In the genomic region with DNA sequence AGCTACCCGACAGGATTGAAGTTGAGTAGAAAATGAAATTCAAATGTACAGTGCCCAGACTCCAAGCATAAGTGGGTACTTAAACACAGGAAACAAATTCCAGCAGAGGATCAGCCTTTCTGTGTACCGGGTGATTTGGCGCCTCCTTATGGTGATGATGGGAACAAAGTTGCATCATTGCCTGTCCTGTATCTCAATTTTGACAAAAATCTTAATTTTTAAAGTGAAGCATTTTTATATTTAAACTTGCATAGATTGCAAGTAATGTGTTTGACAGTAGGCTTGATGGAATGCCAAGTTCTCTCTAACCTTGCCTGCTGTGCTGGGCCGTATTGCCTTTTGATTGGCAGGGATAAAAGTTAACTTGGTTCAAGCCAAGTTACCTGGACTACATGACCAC, we compare ENCODE assay signal across 9 mouse cellular contexts. TPM values are rescaled to one million over a fixed set of nuclear protein-coding genes. Genes with fewer than 3 reads are reported as not detected.
A peak's percentile ranks its signal among the peaks of the same experiment; 100 is the strongest.
DNase-seq lines count a peak whose midpoint lies in the region; ATAC-seq and TF ChIP-seq lines count a peak whose summit lies in the region.
"Had no signal": no experiment of that assay in that cellular context is flagged by ENCODE, and none has a peak within 500 bp of the region (broad histone marks: within the 10 kb centered on the region; RNA-seq: fewer than 3 reads in every experiment).

No protein-coding gene starts in this region.

- no peaks in the 10 kb centered on the region for H3K4me1 ChIP-seq in intestine, postnatal 0 days (replicated peaks; ENCODE audit: control insufficient read depth, insufficient read depth, low read length)
- peaks cover 8% of the 10 kb centered on the region for H3K4me1 ChIP-seq in lung, embryonic 14.5 days (ENCODE audit: insufficient read depth)

- peak overlapping the region; percentile 81 for H3K4me2 ChIP-seq in intestine, postnatal 0 days (replicated peaks; ENCODE audit: low read depth)
- peak overlapping the region; percentile 84 for H3K4me2 ChIP-seq in lung, embryonic 14.5 days

- 18% methylated on average over 4 of the region's 4 CpGs for WGBS in intestine, postnatal 0 days
- 17% methylated on average over 4 of the region's 4 CpGs for WGBS in lung, embryonic 14.5 days

- DNase-seq in MEL-GATA-1-ER (ENCODE audit: extremely low read depth, low read depth), result peak; percentile 49
- DNase-seq in lung, embryonic 14.5 days, result peak; percentile 85
- DNase-seq in spleen, postnatal 36 days (ENCODE audit: low spot score in 2 of 2), result peak; percentile 32 to 54
- no peak for DNase-seq in right cerebral cortex, adult 2 months (ENCODE audit: low spot score in 2 of 2)
- no peak for DNase-seq in urinary bladder, postnatal 10 days (ENCODE audit: low spot score)

- ATAC-seq in erythroblast, adult 5-6 weeks (replicated peaks; ENCODE audit: low FRiP score, poor library complexity, severe bottlenecking), result peak; percentile 36; the same call in 1 of the 2 replicates
- ATAC-seq in intestine, postnatal 0 days, result no peak
- ATAC-seq in lung, embryonic 14.5 days (ENCODE audit: insufficient read depth), result peak; percentile 20; the same call in 1 of the 2 replicates

- H3K27me3 ChIP-seq in C2C12 (ENCODE audit: control insufficient read depth, insufficient read depth, insufficient read length), result no peaks in the 10 kb centered on the region
- H3K27me3 ChIP-seq in intestine, postnatal 0 days (replicated peaks; ENCODE audit: control insufficient read depth, insufficient read depth, low read length), result no peaks in the 10 kb centered on the region
- H3K27me3 ChIP-seq in lung, embryonic 14.5 days (ENCODE audit: insufficient read depth, low read length), result no peaks in the 10 kb centered on the region

- H3K27ac ChIP-seq in intestine, postnatal 0 days (ENCODE audit: low read depth, low read length), result peak overlapping the region; percentile 99; the same call in 1 of the 2 replicates
- H3K27ac ChIP-seq in lung, embryonic 14.5 days (ENCODE audit: low read depth), result peak overlapping the region; percentile 98

- peaks cover 16% of the 10 kb centered on the region for H3K79me2 ChIP-seq in C2C12 (ENCODE audit: control insufficient read depth, insufficient read depth)

- H3K4me3 ChIP-seq in C2C12 (ENCODE audit: insufficient read depth, poor library complexity, severe bottlenecking), result no peak overlapping the region
- H3K4me3 ChIP-seq in intestine, postnatal 0 days (ENCODE audit: low read depth, low read length), result peak overlapping the region; percentile 76
- peak overlapping the region; percentile 73 for H3K4me3 ChIP-seq in lung, embryonic 14.5 days (ENCODE audit: low read depth, low read length)

- H3K9me3 ChIP-seq in intestine, postnatal 0 days (ENCODE audit: control insufficient read depth), result no peaks in the 10 kb centered on the region
- H3K9me3 ChIP-seq in lung, embryonic 14.5 days (ENCODE audit: low read depth, low read length), result no peaks in the 10 kb centered on the region

- peaks cover 16% of the 10 kb centered on the region for H3K36me3 ChIP-seq in C2C12 (ENCODE audit: control insufficient read depth, insufficient read depth)
- peaks cover 38% of the 10 kb centered on the region for H3K36me3 ChIP-seq in intestine, postnatal 0 days (ENCODE audit: control insufficient read depth, insufficient read depth)
- H3K36me3 ChIP-seq in lung, embryonic 14.5 days (ENCODE audit: insufficient read depth), result peaks cover 42% of the 10 kb centered on the region

- H3K9ac ChIP-seq in intestine, postnatal 0 days (ENCODE audit: low read depth, low read length), result no peak overlapping the region
- H3K9ac ChIP-seq in lung, embryonic 14.5 days, result peak overlapping the region; percentile 52

- no peak overlapping the region for H3ac ChIP-seq in C2C12 (ENCODE audit: control insufficient read depth, insufficient read length, low read depth)

- no peak for TF ChIP-seq CTCF in C2C12 (IDR thresholded peaks at IDR 0.05; ENCODE audit: control insufficient read depth, insufficient read depth, insufficient read length)
- peak; percentile 79 for TF ChIP-seq CTCF in intestine, postnatal 0 days (IDR thresholded peaks at IDR 0.05; ENCODE audit: low read depth)
- TF ChIP-seq CTCF in lung, embryonic 14.5 days (IDR thresholded peaks at IDR 0.05; ENCODE audit: low read depth), result peak; percentile 72

- peaks cover 5% of the 10 kb centered on the region for H3K79me3 ChIP-seq in C2C12 (ENCODE audit: low read depth)

TF ChIP-seq in C2C12, 6 proteins besides CTCF, POLR2A, EP300 and RAD21:
- peak; percentile 76 for TF ChIP-seq CEBPB (IDR thresholded peaks at IDR 0.05; ENCODE audit: low read depth)
- no peak for TF ChIP-seq MYOG (IDR thresholded peaks at IDR 0.05; ENCODE audit: control insufficient read depth, extremely low read depth, insufficient read length)
- TF ChIP-seq FOSL1 (IDR thresholded peaks at IDR 0.05; ENCODE audit: insufficient read depth, low read length, poor library complexity, severe bottlenecking), result no peak

RNA-seq across cellular contexts. Expression of a gene that starts 1.2 kb away (rescaled TPM):
- 2.1 TPM for polyA plus RNA-seq in C2C12 (2012; fragmentation: generic; extraction: Trizol)
- 1.7 and 3.3 TPM in 2 replicates for total RNA-seq in erythroblast, adult 5-6 weeks (2015; ENCODE audit: low replicate concordance)
- 1.8 and 2.7 TPM in 2 replicates for total RNA-seq in erythroblast, adult 5-6 weeks (2017; ENCODE audit: low replicate concordance)
- 3.6 and 4.2 TPM in 2 replicates for polyA plus RNA-seq in intestine, postnatal 0 days (2015; fragmentation: Nextera tagmentation; extraction: Ambion mirVana)
- polyA plus RNA-seq in lung, embryonic 14.5 days (2014; fragmentation: Nextera tagmentation; extraction: Ambion mirVana), result 8.2 and 10.5 TPM in 2 replicates

RNA-seq across cellular contexts. Expression of a gene that starts 1.8 kb away (rescaled TPM):
- polyA plus RNA-seq in C2C12 (2012; fragmentation: generic; extraction: Trizol), result 16.7 TPM
- total RNA-seq in erythroblast, adult 5-6 weeks (2015; ENCODE audit: low replicate concordance), result 1.3 and 2.3 TPM in 2 replicates
- total RNA-seq in erythroblast, adult 5-6 weeks (2017; ENCODE audit: low replicate concordance), result 2.2 and 4.0 TPM in 2 replicates
- 12.1 and 14.0 TPM in 2 replicates for polyA plus RNA-seq in intestine, postnatal 0 days (2015; fragmentation: Nextera tagmentation; extraction: Ambion mirVana)
- 19.2 and 22.0 TPM in 2 replicates for polyA plus RNA-seq in lung, embryonic 14.5 days (2014; fragmentation: Nextera tagmentation; extraction: Ambion mirVana)

RNA-seq across cellular contexts. Expression of a gene that starts 7.6 kb away (rescaled TPM):
- polyA plus RNA-seq in C2C12 (2012; fragmentation: generic; extraction: Trizol), result 110 TPM
- 0.96 and 2.9 TPM in 2 replicates for total RNA-seq in erythroblast, adult 5-6 weeks (2015; ENCODE audit: low replicate concordance)
- total RNA-seq in erythroblast, adult 5-6 weeks (2017; ENCODE audit: low replicate concordance), result 0.84 TPM in 1 of 2 replicates, not detected in the other
- 111 and 113 TPM in 2 replicates for polyA plus RNA-seq in intestine, postnatal 0 days (2015; fragmentation: Nextera tagmentation; extraction: Ambion mirVana)
- 141 and 150 TPM in 2 replicates for polyA plus RNA-seq in lung, embryonic 14.5 days (2014; fragmentation: Nextera tagmentation; extraction: Ambion mirVana)

RNA-seq across cellular contexts. Expression of a gene that starts 26.5 kb away (rescaled TPM):
- polyA plus RNA-seq in C2C12 (2012; fragmentation: generic; extraction: Trizol), result not detected
- not detected in 2 replicates for total RNA-seq in erythroblast, adult 5-6 weeks (2015; ENCODE audit: low replicate concordance)
- total RNA-seq in erythroblast, adult 5-6 weeks (2017; ENCODE audit: low replicate concordance), result 0.85 TPM in 1 of 2 replicates, not detected in the other
- polyA plus RNA-seq in intestine, postnatal 0 days (2015; fragmentation: Nextera tagmentation; extraction: Ambion mirVana), result not detected in 2 replicates
- 0.37 TPM in 1 of 2 replicates, not detected in the other for polyA plus RNA-seq in lung, embryonic 14.5 days (2014; fragmentation: Nextera tagmentation; extraction: Ambion mirVana)
- total RNA-seq: left cerebral cortex, postnatal 10 days had no signal

RNA-seq across cellular contexts. Expression of a gene that starts 32.8 kb away (rescaled TPM):
- 1.9 TPM for polyA plus RNA-seq in C2C12 (2012; fragmentation: generic; extraction: Trizol)
- not detected in 2 replicates for total RNA-seq in erythroblast, adult 5-6 weeks (2015; ENCODE audit: low replicate concordance)
- 0.60 and 1.4 TPM in 2 replicates for total RNA-seq in erythroblast, adult 5-6 weeks (2017; ENCODE audit: low replicate concordance)
- polyA plus RNA-seq in intestine, postnatal 0 days (2015; fragmentation: Nextera tagmentation; extraction: Ambion mirVana), result 0.24 and 0.90 TPM in 2 replicates
- polyA plus RNA-seq in lung, embryonic 14.5 days (2014; fragmentation: Nextera tagmentation; extraction: Ambion mirVana), result 0.29 and 7.4 TPM in 2 replicates

Comparison
In these comparisons a context has a peak if more than half of its experiments do, and no peak if none do; other contexts are left out.
1. DNase-seq: peak in MEL-GATA-1-ER (single experiment), lung, embryonic 14.5 days (single experiment) and spleen, postnatal 36 days (2 of 2); none in right cerebral cortex, adult 2 months (0 of 2) and urinary bladder, postnatal 10 days (single experiment).